Mouse (Mus musculus): ENCODE measurements around the gene Spef1. TPM values are rescaled to one million over a fixed set of nuclear protein-coding genes. Genes with fewer than 3 reads are reported as not detected.

The Spef1 gene
- polyA plus RNA-seq, 1 experiment from 2014 or later, result 5.8 TPM

GRCm38 (mm10) chr2:131125964-131126815 lies 60.9 kb downstream of the Spef1 start:
- peaks cover 27% of the 10 kb centered on the region for H3K4me1 ChIP-seq
- H3K9ac ChIP-seq, result peak overlapping the region; percentile 69; the same call in 1 of the 2 replicates
- WGBS, result 58% methylated on average over 9 of the region's 9 CpGs
- no peaks in the 10 kb centered on the region for H3K36me3 ChIP-seq
- no peaks in the 10 kb centered on the region for H3K27me3 ChIP-seq
- ATAC-seq (ENCODE audit: borderline replicate concordance, extremely low read depth, low FRiP score, low TSS enrichment), result peak; percentile 10; the same call in 1 of the 2 replicates
- no peak overlapping the region; the same call in 1 of the 2 replicates for H3K27ac ChIP-seq
- no peak overlapping the region for H3K4me3 ChIP-seq
- peak overlapping the region; percentile 75 for H3K4me2 ChIP-seq
- H3K9me3 ChIP-seq, result no peaks in the 10 kb centered on the region

GRCm38 (mm10) chr2:131125157-131125963 lies 61.7 kb downstream of the Spef1 start:
- Histone ChIP-seq H3K27ac (no peak overlapping the region), H3K4me3 (no peak overlapping the region), H3K9me3 (no peaks in the 10 kb centered on the region), H3K27me3 (no peaks in the 10 kb centered on the region), H3K4me1 (peaks cover 27% of the 10 kb centered on the region), H3K36me3 (no peaks in the 10 kb centered on the region), H3K9ac (no peak overlapping the region), H3K4me2 (no peak overlapping the region)
- WGBS, result 88% methylated on average over 9 of the region's 9 CpGs
- no peak for ATAC-seq (ENCODE audit: borderline replicate concordance, extremely low read depth, low FRiP score, low TSS enrichment)

GRCm38 (mm10) chr2:131124166-131124565 lies 62.9 kb downstream of the Spef1 start:
- Histone ChIP-seq H3K9me3 (no peaks in the 10 kb centered on the region), H3K4me1 (peaks cover 22% of the 10 kb centered on the region), H3K4me2 (no peak overlapping the region), H3K36me3 (no peaks in the 10 kb centered on the region), H3K9ac (no peak overlapping the region), H3K4me3 (no peak overlapping the region), H3K27me3 (no peaks in the 10 kb centered on the region), H3K27ac (peak overlapping the region; percentile 66)
- ATAC-seq (ENCODE audit: borderline replicate concordance, extremely low read depth, low FRiP score, low TSS enrichment), result no peak
- 60% methylated on average over 3 of the region's 3 CpGs for WGBS

Other genes starting within 250 kb of the Spef1 start
- 12.5 and 12.9 TPM in 2 replicates for gene Gfra4, start 144.2 kb downstream of the Spef1 start, polyA plus RNA-seq (2015; fragmentation: Nextera tagmentation; extraction: Ambion mirVana)
- gene Adam33, start 123.5 kb downstream of the Spef1 start, polyA plus RNA-seq (2015; fragmentation: Nextera tagmentation; extraction: Ambion mirVana), result 4.0 and 8.1 TPM in 2 replicates
- gene Siglec1, start 100.5 kb downstream of the Spef1 start, polyA plus RNA-seq (2015; fragmentation: Nextera tagmentation; extraction: Ambion mirVana), result 0.44 and 0.47 TPM in 2 replicates
- gene Hspa12b, start 60.0 kb downstream of the Spef1 start, polyA plus RNA-seq (2015; fragmentation: Nextera tagmentation; extraction: Ambion mirVana), result 15.0 and 16.5 TPM in 2 replicates
- gene Gm11037, start 53.8 kb downstream of the Spef1 start, polyA plus RNA-seq (2015; fragmentation: Nextera tagmentation; extraction: Ambion mirVana), result not detected in 2 replicates
- gene 1700037H04Rik, start 27.2 kb downstream of the Spef1 start, polyA plus RNA-seq (2015; fragmentation: Nextera tagmentation; extraction: Ambion mirVana), result 60.4 and 61.5 TPM in 2 replicates
- 12.6 and 14.1 TPM in 2 replicates for gene Cenpb, start 7.2 kb downstream of the Spef1 start, polyA plus RNA-seq (2015; fragmentation: Nextera tagmentation; extraction: Ambion mirVana)
- gene Cdc25b, start 333 bp downstream of the Spef1 start, polyA plus RNA-seq (2015; fragmentation: Nextera tagmentation; extraction: Ambion mirVana), result 56.1 and 58.4 TPM in 2 replicates
- gene Ap5s1, start 19.8 kb upstream of the Spef1 start, polyA plus RNA-seq (2015; fragmentation: Nextera tagmentation; extraction: Ambion mirVana), result 22.6 and 27.0 TPM in 2 replicates
- gene Mavs, start 46.8 kb upstream of the Spef1 start, polyA plus RNA-seq (2015; fragmentation: Nextera tagmentation; extraction: Ambion mirVana), result 18.5 and 19.7 TPM in 2 replicates
- 37.5 and 39.6 TPM in 2 replicates for gene Pank2, start 75.2 kb upstream of the Spef1 start, polyA plus RNA-seq (2015; fragmentation: Nextera tagmentation; extraction: Ambion mirVana)
- gene Rnf24, start 165.6 kb upstream of the Spef1 start, polyA plus RNA-seq (2015; fragmentation: Nextera tagmentation; extraction: Ambion mirVana), result 4.4 and 5.2 TPM in 2 replicates

Data from lung, embryonic 15.5 days (tissue).